Mouse (Mus musculus) right cerebral cortex, adult 2 months (tissue): ENCODE data around the gene Zcrb1.

Source experiments
- DNase-seq, 2 experiments: peaks; one replicate each; pipeline ENCODE4 v3.0.0; 2021 to 2022; ENCODE audit warnings: low spot score in 2 of 2

Gene Zcrb1

DNA sequence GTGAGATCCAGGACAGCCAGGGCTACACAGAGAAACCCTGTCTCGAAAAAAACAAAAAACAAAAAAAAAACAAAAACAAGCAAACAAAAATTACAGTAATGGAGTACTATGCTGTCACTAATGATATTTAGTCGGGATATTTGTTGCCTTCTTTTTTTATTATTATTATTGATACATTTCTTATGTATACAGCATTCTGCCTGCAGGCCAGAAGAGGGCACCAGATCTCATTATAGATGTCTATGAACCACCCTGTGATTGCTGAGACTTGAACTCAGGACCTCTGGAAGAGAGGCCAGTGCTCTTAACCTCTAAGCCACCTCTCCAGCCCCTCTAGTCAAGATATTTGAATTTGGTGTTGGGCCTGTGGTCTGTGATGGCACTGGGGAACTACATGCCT lies 26.3 kb downstream of the Zcrb1 start:
- no peak for DNase-seq

DNA sequence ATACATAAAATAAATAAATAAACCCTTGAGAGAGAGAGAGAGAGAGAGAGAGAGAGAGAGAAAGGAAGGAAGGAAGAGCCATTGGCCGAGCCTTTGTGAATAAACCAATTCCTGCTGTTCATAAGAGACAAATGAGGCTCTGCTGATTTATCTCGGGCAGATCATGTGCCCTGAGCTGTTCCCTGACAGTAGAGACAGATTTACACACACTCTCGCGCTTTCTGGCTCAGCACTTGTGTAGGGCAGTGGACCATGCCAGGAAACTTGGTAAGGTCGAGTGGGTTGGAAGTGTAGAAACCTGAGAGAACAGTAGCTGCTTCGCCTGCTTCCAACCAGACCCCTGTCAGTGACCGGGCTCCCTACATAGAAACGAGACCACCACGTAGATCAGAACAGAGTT lies 29.6 kb downstream of the Zcrb1 start:
- DNase-seq, result no peak

DNA sequence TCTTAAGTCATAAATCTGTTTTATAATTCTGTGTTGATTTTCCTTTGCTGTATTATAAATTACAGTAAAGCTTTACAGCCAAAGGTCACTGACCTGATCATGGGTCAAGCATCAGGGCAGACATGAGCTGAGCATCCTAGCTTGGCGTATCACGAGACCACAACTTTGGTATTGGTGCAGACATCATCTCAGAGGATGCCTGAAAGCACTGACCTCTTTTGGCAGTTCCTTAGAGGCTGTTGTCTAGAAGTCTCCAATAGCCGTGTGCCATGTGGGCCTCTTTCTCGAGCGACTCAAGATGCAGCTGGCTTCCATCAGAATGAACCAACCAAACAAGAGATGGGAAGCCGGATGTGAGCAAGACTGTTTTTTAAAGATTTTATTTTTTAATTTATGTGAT lies 32.6 kb downstream of the Zcrb1 start:
- DNase-seq, result no peak

DNA sequence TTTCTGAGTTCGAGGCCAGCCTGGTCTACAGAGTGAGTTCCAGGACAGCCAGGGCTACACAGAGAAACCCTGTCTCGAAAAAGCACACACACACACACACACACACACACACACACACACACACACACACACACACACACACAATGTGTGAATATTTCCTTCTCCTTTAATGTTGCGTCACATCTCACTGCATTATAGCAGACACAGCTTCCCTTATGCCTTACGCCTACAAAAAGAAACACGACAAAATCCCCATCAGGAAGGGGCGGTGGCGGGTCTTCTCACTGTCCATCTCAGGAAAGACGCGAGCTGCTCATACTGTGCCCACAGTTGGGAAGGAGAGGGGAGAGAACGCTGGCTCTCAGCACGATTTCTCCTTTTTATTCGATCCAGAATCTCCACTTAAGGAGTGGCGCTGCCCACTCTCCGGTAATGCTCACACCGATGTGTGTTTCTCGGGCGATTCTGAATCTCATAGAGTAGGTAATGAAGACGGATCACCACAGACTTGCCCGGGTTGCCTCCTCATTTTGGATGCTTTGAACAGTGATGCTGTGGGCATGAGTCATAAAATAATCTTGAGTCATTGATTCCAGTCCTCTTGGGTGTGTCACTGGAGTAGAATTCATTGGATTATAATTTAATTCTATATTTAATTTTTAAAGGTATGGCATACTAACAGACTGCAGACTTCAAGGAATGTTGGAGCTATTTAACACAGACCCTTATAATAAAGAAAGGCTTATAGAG lies 39.6 kb downstream of the Zcrb1 start:
- no peak for DNase-seq

DNA sequence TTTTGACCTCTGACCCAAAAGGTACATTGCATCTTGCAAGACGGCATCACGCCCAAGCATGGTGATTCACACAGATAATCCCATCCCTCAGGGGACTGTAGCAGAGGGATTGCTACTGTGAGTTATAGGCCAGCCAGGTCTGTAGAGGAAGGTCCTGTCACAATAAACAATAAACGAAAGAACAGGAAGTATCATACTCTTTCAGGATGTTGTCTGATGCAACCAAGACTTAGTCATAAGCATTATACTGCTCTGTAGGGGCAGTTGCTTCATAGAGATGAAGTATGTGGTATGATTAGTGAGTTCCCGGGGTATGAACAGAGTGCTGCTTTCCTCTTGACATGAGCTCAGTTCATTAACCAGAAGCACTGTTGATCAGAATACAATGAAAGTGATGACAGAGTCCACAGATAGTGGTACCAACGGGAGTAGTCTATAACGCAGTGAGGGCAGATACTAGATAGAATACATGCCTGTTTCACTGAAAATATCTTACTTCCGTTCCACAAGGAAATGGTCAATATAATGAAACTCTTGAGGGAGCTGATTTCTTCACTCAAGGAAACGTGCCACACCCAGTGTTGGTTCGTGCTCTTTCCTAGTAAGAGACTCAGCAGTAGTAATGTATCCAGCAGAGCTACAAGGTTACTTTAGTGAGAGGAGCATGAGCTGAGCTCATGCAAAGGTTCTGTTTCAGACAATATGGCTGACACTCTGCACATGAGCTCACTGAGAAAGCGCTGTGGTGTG lies 57.3 kb downstream of the Zcrb1 start:
- DNase-seq, result no peak

DNA sequence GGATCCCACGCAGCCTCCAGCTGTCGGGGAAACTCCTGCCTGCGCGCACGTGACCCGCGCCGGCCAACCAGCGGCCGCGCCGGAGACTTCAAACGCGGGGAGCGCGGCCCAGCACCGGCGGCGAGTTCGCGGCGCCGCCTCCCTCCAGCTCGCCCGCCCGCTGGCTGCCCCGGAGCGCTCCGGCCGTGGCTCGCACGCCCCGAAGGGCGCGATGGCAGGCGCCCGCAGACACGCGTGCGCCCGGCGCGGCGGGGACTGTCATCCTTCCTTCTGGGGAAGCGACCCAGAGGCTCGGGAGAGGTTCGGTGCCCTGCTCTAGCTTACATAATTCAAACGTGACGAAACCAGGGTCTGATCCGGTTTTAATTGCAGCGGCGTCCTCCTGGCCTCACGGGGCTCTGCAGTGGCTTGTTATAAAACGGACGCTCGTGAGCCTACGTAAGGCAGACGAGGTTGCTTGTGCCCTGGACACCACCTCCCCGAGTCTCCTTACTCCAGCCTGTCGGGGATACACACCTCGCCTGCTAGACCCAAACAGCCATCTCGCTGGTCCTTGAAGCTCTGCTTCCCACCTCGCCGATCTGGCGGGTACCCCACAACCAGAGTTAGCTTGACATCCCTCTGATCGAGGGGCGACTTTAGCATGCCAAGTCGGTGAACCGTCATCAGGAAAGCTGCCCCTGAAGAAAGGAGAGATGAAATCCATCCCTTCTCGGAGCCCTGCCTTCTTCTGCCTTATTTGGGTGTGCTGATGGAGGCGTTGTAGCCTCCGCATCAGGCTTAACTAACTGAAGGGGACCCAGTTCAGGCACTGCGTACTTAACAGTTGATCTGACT lies 61.0 kb downstream of the Zcrb1 start, which contains the start of gene Yaf2:
Gene Yaf2 (minus strand): TSS at position 11 of the 837 bp plus-strand sequence.
- peak; percentile 79 to 86 for DNase-seq

DNA sequence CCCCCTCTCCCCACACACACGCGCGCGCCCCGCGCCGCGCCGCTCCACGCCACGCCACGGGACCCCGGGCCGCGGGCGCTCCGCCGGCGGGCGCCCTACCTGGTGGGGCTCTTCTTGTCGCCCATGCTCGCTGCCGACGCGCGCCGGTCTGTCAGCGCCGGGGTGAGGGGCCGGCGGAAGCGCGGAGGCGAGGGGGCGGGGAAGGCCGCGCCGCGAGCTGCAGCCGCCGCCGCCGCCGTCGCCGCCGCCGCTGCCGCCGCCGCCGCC lies 61.5 kb downstream of the Zcrb1 start:
- DNase-seq, result no peak
